Mouse (Mus musculus): ENCODE results near the gene Pemt. TPM values are rescaled to one million over a fixed set of nuclear protein-coding genes. Genes with fewer than 3 reads are reported as not detected.

Gene Pemt
- polyA plus RNA-seq, 1 experiment, result 7.5 TPM

DNA sequence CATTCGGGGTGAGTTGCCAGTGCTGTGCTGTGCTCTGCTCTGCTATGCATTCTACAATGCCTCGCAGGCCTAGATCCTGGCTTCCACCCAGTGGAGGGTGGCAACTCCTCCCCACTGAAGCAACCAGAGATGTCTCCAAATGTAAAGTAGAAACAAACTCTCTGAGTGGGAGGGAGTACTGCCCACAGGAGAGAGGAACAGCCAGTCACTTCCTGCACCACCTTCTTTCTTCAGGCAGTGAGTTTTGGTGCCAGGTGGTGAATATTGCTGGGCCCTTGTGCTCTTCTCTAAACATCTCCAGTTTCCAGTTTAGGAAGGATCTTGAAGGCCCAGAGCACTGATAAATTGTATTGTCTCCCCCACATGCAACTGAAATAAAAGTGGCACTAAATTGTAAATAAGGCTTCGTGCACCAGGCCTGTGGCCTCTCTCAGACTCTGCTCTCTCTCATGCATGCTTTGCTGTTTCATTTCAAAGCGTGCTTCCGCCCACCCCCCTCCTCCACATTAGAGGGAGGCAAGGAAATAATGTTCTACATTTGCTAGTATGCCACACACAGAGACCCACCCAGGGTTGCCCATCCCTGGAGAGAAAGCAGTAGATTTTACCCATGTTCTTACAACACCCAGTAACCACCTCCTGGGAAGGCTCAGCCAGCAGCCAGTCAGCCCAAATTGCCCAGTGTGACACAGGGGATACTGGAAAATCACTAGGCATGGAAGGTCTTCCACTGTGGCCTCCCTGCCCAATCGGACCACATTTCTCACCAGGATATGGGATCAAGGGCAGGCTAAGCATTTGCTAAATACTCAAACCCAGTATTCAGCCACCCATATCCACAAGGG, 13.5 kb downstream of the Pemt start:
- DNase-seq, result no peak
- 95% methylated on average over 6 of the region's 6 CpGs for WGBS
- Histone ChIP-seq H3K4me1 (ENCODE audit: control insufficient read depth, insufficient read depth, low read length) (peaks cover 34% of the 10 kb centered on the region), H3K4me3 (replicated peaks; ENCODE audit: insufficient read depth, low read depth, low read length) (no peak overlapping the region), H3K27ac (ENCODE audit: insufficient read depth, low read length) (no peak overlapping the region), H3K27me3 (ENCODE audit: control insufficient read depth, insufficient read depth, low read length) (no peaks in the 10 kb centered on the region)
- TF ChIP-seq POLR2A (IDR thresholded peaks at IDR 0.05; ENCODE audit: borderline replicate concordance, insufficient read depth, low read length) (no peak), CTCF (IDR thresholded peaks at IDR 0.05; ENCODE audit: borderline replicate concordance, insufficient read depth, low read depth, low read length) (no peak)

DNA sequence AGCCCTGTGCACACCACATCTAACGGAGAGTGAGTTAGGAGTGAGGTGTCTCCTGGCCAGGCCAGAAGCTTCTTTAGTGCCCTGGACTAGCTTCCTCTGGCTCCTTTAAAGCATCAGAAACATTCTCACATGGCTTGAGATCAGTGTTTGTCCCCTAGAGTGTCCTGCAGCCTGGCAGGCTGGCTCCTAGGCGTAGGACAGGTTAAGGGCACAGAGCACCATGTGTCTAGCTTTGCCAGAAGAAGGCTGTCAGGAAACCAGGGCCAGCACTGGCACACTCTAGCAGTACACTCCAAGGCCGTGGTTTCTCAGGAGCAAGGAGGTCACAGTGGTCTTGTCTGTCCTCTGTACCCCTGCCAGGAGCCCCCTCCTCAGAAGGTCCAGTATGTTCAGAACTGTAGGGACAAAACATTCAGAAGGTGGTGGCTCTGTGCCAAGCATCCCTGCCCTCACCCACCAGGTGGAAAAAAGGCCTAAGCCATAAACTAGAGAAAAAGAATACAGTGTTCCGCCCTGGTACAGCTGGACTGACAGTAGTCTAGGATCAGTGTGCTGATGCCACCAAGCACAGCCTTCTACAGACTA, 15.4 kb downstream of the Pemt start:
- DNase-seq, result peak; percentile 35 to 37
- WGBS, result 43% methylated on average over 4 of the region's 4 CpGs
- no peaks in the 10 kb centered on the region for H3K27me3 ChIP-seq (ENCODE audit: control insufficient read depth, insufficient read depth, low read length)
- TF ChIP-seq POLR2A (IDR thresholded peaks at IDR 0.05; ENCODE audit: borderline replicate concordance, insufficient read depth, low read length) (no peak), CTCF (IDR thresholded peaks at IDR 0.05; ENCODE audit: borderline replicate concordance, insufficient read depth, low read depth, low read length) (no peak)
- no peak overlapping the region for H3K4me3 ChIP-seq (replicated peaks; ENCODE audit: insufficient read depth, low read depth, low read length)
- peak overlapping the region; percentile 43; the same call in 1 of the 2 replicates for H3K27ac ChIP-seq (ENCODE audit: insufficient read depth, low read length)
- H3K4me1 ChIP-seq (ENCODE audit: control insufficient read depth, insufficient read depth, low read length), result peaks cover 48% of the 10 kb centered on the region

DNA sequence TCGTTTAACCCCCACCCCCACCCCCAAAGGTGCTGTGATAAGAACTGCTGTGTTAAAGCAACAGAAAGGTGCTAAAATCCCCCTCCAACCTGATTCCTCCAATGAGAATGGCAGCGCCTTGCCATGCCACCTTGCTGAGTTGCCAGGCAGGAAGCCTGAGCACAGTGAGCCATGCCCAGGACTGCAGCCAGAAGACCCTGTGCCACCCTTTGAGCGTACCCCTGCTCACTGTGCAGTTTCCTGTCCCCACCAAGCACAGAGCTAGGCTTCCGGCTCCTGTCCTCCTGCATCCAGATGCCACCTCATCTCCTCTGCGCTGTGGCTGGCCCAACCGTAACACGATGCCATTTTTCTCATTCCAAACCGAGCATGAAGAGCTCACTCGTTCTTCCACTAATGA, 16.3 kb downstream of the Pemt start:
- H3K4me1 ChIP-seq (ENCODE audit: control insufficient read depth, insufficient read depth, low read length), result peaks cover 55% of the 10 kb centered on the region
- H3K27me3 ChIP-seq (ENCODE audit: control insufficient read depth, insufficient read depth, low read length), result no peaks in the 10 kb centered on the region
- H3K4me3 ChIP-seq (replicated peaks; ENCODE audit: insufficient read depth, low read depth, low read length), result no peak overlapping the region
- H3K27ac ChIP-seq (ENCODE audit: insufficient read depth, low read length), result no peak overlapping the region
- WGBS, result 64% methylated on average over 9 of the region's 9 CpGs
- TF ChIP-seq POLR2A (IDR thresholded peaks at IDR 0.05; ENCODE audit: borderline replicate concordance, insufficient read depth, low read length), result no peak
- TF ChIP-seq CTCF (IDR thresholded peaks at IDR 0.05; ENCODE audit: borderline replicate concordance, insufficient read depth, low read depth, low read length), result no peak
- DNase-seq, result no peak

DNA sequence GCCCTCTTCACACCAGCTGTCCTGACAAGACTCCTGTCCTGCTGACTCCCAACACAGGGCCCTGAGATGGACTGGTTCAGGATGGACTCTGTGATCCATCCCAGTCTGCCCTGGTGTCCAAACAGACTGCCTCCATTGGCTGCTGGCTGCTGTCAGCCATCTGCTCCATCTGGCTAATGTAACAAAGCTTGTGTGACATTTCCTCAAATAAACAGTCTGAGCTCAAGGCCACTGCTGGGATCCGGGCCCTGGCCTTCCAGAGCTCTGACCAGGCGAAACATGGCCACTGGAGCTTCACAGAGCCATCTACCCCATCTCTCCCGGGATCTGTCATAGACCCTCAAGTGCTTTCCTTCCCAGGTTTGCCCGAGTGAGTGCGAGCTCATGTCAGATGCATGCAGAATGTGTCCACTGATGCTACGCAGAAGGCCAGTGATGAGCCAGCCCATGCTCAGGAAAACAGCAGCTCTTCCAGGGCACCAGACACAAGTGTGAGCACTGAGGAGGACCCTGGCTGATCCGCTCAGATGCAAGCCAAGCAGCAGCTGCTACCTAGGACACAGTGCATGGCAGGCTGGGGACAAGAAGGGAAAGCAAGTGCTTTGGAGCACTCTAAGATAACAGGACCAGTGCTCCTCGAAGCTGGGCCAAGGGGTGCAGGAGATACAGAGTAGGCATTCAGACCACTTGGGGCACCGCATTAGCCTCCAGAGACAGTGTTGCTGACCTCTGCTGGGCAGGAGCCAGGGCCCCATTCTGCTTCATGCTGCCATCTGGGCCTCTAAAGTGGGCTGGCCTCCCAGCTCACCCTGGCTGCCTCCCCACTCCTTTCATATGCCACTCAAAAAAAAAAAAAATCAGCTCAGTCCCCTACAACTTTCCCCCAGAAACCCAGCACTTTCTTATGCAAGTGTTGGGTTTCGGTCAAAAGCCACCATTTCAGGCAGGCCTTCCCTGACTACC, 18.1 kb downstream of the Pemt start:
- peaks cover 46% of the 10 kb centered on the region for H3K4me1 ChIP-seq (ENCODE audit: control insufficient read depth, insufficient read depth, low read length)
- no peaks in the 10 kb centered on the region for H3K27me3 ChIP-seq (ENCODE audit: control insufficient read depth, insufficient read depth, low read length)
- TF ChIP-seq CTCF (IDR thresholded peaks at IDR 0.05; ENCODE audit: borderline replicate concordance, insufficient read depth, low read depth, low read length) (no peak), POLR2A (IDR thresholded peaks at IDR 0.05; ENCODE audit: borderline replicate concordance, insufficient read depth, low read length) (peak; percentile 26; the same call in 1 of the 2 replicates)
- peak; percentile 76 to 87 for DNase-seq
- 27% methylated on average over 10 of the region's 10 CpGs for WGBS
- peak overlapping the region; percentile 83 for H3K27ac ChIP-seq (ENCODE audit: insufficient read depth, low read length)
- H3K4me3 ChIP-seq (replicated peaks; ENCODE audit: insufficient read depth, low read depth, low read length), result no peak overlapping the region

DNA sequence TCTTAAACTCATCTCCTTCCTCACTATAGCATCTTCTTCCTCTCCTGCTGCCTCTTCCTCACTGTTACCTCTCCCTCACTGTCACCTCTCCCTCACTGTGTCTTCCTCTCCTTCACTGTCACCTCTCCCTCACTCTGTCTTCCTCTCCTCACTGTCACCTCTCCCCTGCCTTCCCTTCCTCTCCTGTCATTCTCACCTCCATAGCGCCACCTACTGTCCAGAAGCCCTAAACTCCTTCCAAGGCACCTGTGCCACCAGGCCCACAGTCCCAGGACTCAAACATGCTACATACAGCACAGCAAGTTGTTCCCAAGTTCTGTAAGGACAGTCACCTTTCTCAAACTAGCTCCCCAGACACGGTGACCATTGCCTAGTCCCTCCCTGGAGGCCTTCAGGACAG, 19.0 kb downstream of the Pemt start:
- peak; percentile 76 to 83 for DNase-seq
- peak overlapping the region; percentile 83 for H3K27ac ChIP-seq (ENCODE audit: insufficient read depth, low read length)
- TF ChIP-seq CTCF (IDR thresholded peaks at IDR 0.05; ENCODE audit: borderline replicate concordance, insufficient read depth, low read depth, low read length) (peak; percentile 79), POLR2A (IDR thresholded peaks at IDR 0.05; ENCODE audit: borderline replicate concordance, insufficient read depth, low read length) (no peak)
- H3K4me3 ChIP-seq (replicated peaks; ENCODE audit: insufficient read depth, low read depth, low read length), result no peak overlapping the region
- 12% methylated on average over 2 of the region's 2 CpGs for WGBS
- H3K4me1 ChIP-seq (ENCODE audit: control insufficient read depth, insufficient read depth, low read length), result peaks cover 46% of the 10 kb centered on the region
- no peaks in the 10 kb centered on the region for H3K27me3 ChIP-seq (ENCODE audit: control insufficient read depth, insufficient read depth, low read length)

DNA sequence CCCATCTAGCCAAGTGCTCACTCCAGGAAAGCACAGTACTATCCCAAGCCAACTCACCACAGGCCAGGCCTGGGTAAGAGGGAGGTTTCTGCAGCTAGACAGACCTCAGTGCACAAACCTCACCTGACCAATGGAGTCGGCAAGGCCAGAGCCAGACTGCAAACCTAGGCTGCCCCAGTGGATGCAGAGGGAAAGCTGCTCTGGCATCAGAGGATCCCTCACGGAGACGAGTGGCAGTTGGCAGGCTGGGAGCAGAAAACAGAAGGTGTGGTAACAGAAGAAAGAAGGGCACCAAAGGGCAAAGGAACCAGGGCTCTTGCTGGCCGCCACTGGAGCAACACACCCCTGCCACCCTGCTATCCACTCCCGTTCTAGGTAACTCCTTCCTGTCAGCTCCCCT, 20.1 kb downstream of the Pemt start:
- no peak overlapping the region for H3K4me3 ChIP-seq (replicated peaks; ENCODE audit: insufficient read depth, low read depth, low read length)
- WGBS, result 40% methylated on average over 5 of the region's 5 CpGs
- DNase-seq, result peak in 1 of 2 experiments; percentile 33
- H3K27me3 ChIP-seq (ENCODE audit: control insufficient read depth, insufficient read depth, low read length), result no peaks in the 10 kb centered on the region
- peaks cover 41% of the 10 kb centered on the region for H3K4me1 ChIP-seq (ENCODE audit: control insufficient read depth, insufficient read depth, low read length)
- no peak overlapping the region for H3K27ac ChIP-seq (ENCODE audit: insufficient read depth, low read length)
- no peak for TF ChIP-seq CTCF (IDR thresholded peaks at IDR 0.05; ENCODE audit: borderline replicate concordance, insufficient read depth, low read depth, low read length)
- no peak for TF ChIP-seq POLR2A (IDR thresholded peaks at IDR 0.05; ENCODE audit: borderline replicate concordance, insufficient read depth, low read length)

DNA sequence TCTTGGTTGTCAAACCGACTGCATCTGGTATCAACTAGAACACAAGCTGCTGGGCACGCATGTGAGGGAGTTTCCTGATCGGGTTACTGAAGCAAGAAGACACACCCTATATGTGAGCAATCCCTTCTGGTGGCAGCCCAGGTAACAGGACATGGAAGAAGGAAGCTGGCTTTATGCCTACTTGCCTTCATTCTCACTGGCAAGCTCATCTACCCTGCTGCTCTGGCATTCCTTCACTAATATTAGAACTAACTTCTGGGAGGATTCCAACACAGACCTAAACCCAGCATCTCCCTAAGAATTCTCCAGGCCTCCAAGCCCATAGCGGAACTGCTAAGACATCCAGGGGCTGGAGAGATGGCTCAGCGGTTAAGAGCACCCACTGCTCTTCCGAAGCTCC, 25.1 kb downstream of the Pemt start:
- Histone ChIP-seq H3K4me3 (replicated peaks; ENCODE audit: insufficient read depth, low read depth, low read length) (no peak overlapping the region), H3K27ac (ENCODE audit: insufficient read depth, low read length) (no peak overlapping the region), H3K27me3 (ENCODE audit: control insufficient read depth, insufficient read depth, low read length) (no peaks in the 10 kb centered on the region), H3K4me1 (ENCODE audit: control insufficient read depth, insufficient read depth, low read length) (peaks cover 11% of the 10 kb centered on the region)
- peak in 1 of 2 experiments; percentile 56 for DNase-seq
- WGBS, result 35% methylated on average over 6 of the region's 6 CpGs
- TF ChIP-seq CTCF (IDR thresholded peaks at IDR 0.05; ENCODE audit: borderline replicate concordance, insufficient read depth, low read depth, low read length), result no peak
- no peak for TF ChIP-seq POLR2A (IDR thresholded peaks at IDR 0.05; ENCODE audit: borderline replicate concordance, insufficient read depth, low read length)
